Mouse (Mus musculus): ENCODE measurements around the gene Mrpl55. TPM values are rescaled to one million over a fixed set of nuclear protein-coding genes. Genes with fewer than 3 reads are reported as not detected.

Mrpl55 gene
- 90.5 and 91.5 TPM in 2 replicates for polyA plus RNA-seq (2015; fragmentation: Nextera tagmentation; extraction: Ambion mirVana)

GRCm38 (mm10) chr11:59202081-59202995 lies at the start of gene Mrpl55:
Mrpl55 (plus strand) TSS chr11:59202486.
- under 1% methylated on average over 63 of the region's 63 CpGs for WGBS
- Histone ChIP-seq H3K4me2 (replicated peaks) (peak within 1 kb of the TSS; percentile 93), H3K36me3 (peaks cover 53% of the 10 kb centered on the region), H3K9ac (peak within 1 kb of the TSS; percentile 88), H3K27ac (peak within 1 kb of the TSS; percentile 71), H3K4me3 (peak within 1 kb of the TSS; percentile 93), H3K9me3 (no peaks in the 10 kb centered on the region), H3K4me1 (peaks cover 14% of the 10 kb centered on the region), H3K27me3 (no peaks in the 10 kb centered on the region)
- peak; percentile 94 for ATAC-seq (ENCODE audit: low FRiP score, low read depth)

GRCm38 (mm10) chr11:59154220-59154619 lies 48.1 kb upstream of the Mrpl55 start:
- WGBS, result 85% methylated on average over 7 of the region's 7 CpGs
- Histone ChIP-seq H3K27ac (no peak overlapping the region), H3K4me2 (replicated peaks) (no peak overlapping the region), H3K27me3 (no peaks in the 10 kb centered on the region), H3K4me3 (no peak overlapping the region), H3K9me3 (no peaks in the 10 kb centered on the region), H3K36me3 (peaks cover 25% of the 10 kb centered on the region), H3K4me1 (no peaks in the 10 kb centered on the region), H3K9ac (no peak overlapping the region)
- ATAC-seq (ENCODE audit: low FRiP score, low read depth), result peak; percentile 61

DNA sequence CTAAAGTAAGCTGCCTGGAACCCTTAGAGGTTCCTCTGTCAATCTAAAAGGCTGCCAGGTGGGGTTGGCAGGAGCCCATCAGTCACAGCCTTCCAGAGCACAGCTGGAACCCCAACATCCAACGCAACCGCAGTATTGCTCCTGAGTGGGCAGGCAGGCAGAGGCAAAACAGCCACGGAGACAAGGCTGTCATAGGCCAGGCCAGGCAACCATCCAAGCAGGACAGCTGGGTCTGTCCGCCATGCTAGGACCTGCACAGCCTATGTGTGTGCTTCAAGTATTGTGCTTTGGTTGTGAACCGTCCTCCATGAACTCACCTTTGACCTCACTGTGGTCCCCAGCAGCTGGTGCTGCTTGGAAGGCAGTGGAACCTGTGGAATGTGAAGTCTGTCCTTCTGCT lies 46.4 kb upstream of the Mrpl55 start:
- no peaks in the 10 kb centered on the region for H3K4me1 ChIP-seq
- H3K4me2 ChIP-seq (replicated peaks), result no peak overlapping the region
- H3K27ac ChIP-seq, result no peak overlapping the region
- no peaks in the 10 kb centered on the region for H3K27me3 ChIP-seq
- WGBS, result 85% methylated on average over 5 of the region's 5 CpGs
- H3K9me3 ChIP-seq, result no peaks in the 10 kb centered on the region
- ATAC-seq (ENCODE audit: low FRiP score, low read depth), result no peak
- H3K36me3 ChIP-seq, result peaks cover 25% of the 10 kb centered on the region
- no peak overlapping the region for H3K9ac ChIP-seq
- H3K4me3 ChIP-seq, result no peak overlapping the region

DNA sequence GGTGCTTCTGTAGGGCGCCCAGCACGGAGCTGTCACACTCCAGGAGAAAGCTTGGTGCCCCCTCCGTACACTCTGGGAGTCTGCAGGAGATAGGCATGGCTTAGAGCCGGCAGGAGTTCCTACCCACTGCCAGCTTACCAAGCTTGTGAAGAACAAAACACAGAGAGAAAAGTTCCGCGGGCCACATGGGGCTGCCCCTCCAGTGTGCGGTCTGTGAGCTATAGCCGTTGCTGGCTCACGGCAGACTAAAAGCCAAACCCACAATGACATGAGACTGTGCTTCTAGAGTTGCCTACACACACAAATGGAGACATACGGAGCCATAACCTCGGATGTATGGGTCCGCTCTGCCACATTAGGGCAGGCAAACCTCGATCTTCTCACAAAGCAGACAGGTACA lies 43.2 kb upstream of the Mrpl55 start:
- Histone ChIP-seq H3K4me2 (replicated peaks) (no peak overlapping the region), H3K9ac (no peak overlapping the region), H3K4me1 (peaks cover 10% of the 10 kb centered on the region), H3K36me3 (peaks cover 25% of the 10 kb centered on the region), H3K4me3 (no peak overlapping the region), H3K27me3 (no peaks in the 10 kb centered on the region), H3K27ac (no peak overlapping the region), H3K9me3 (no peaks in the 10 kb centered on the region)
- ATAC-seq (ENCODE audit: low FRiP score, low read depth), result no peak
- 94% methylated on average over 13 of the region's 13 CpGs for WGBS

- no peak overlapping the region for H3K27ac ChIP-seq
- peaks cover 25% of the 10 kb centered on the region for H3K36me3 ChIP-seq
- no peak overlapping the region for H3K4me3 ChIP-seq
- H3K4me2 ChIP-seq (replicated peaks), result no peak overlapping the region
- no peaks in the 10 kb centered on the region for H3K27me3 ChIP-seq
- H3K4me1 ChIP-seq, result peaks cover 12% of the 10 kb centered on the region
- no peaks in the 10 kb centered on the region for H3K9me3 ChIP-seq
- WGBS, result 90% methylated on average over 4 of the region's 4 CpGs
- peak overlapping the region; percentile 25; the same call in 1 of the 2 replicates for H3K9ac ChIP-seq
- ATAC-seq (ENCODE audit: low FRiP score, low read depth), result no peak
Observed at GRCm38 (mm10) chr11:59159558-59159957, 42.7 kb upstream of the Mrpl55 start.

DNA sequence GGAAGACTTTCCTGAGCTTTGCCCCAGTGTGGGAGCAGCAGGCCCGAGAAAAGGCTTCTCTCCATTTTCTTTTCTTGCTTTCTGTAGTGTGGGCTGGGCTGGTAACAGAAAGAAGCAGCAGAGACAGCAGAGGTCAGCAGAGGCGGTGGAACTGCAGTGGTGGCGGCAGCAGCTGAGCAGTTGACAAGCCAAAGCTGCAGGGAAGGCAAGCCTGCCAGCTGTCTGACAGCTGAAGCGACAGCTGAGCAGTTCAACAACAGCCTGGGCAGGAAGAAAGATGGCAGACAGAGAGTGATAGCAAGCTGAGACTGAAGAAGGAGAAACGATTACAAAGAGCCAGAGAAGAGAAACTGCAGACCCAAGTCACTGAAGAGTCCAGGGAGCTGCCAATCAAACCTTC lies 40.9 kb upstream of the Mrpl55 start:
- no peak overlapping the region; the same call in 1 of the 2 replicates for H3K9ac ChIP-seq
- no peak overlapping the region for H3K4me2 ChIP-seq (replicated peaks)
- H3K27ac ChIP-seq, result no peak overlapping the region; the same call in 1 of the 2 replicates
- 76% methylated on average over 5 of the region's 5 CpGs for WGBS
- no peak overlapping the region for H3K4me3 ChIP-seq
- H3K9me3 ChIP-seq, result no peaks in the 10 kb centered on the region
- no peak for ATAC-seq (ENCODE audit: low FRiP score, low read depth)
- H3K36me3 ChIP-seq, result peaks cover 17% of the 10 kb centered on the region
- peaks cover 12% of the 10 kb centered on the region for H3K4me1 ChIP-seq
- no peaks in the 10 kb centered on the region for H3K27me3 ChIP-seq

DNA sequence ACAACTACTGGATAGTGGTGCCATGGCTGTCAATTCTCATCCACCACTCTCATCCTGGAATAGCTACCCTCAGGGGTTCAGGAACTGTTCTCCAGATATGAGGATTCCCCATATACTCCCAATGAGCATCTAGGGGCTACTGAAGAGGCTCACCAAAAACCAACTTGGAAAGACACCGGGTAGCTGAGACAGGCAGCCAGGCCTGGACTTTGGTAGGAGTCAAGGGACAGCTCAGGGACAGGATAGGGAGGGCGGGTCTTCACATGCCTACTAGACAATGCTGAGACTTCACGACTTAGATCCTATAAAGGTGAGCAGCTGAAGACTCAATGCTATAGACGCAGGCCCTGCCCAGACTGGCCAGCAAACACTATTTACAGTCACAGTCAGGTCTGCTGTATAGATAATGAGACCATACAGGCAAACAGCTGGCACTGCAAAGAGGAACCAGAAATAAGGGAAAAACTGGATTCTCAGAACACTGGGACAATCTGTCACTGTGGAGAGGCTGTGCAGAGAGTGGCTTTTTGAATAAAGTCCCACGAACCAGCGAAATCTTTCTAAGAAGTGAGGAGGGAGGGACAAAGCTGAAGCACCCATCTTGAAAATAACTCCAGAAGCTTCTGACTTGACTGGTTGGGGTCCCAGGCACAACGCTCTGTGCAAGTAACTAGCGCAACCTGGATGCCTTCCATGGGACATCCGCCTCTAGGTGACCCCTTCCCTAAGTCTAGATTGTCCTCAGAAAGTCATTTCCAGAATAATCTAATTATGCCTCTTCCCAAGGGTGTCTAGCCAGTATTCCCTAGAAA lies 39.6 kb upstream of the Mrpl55 start:
- peaks cover 13% of the 10 kb centered on the region for H3K36me3 ChIP-seq
- peak overlapping the region; percentile 48 for H3K27ac ChIP-seq
- peaks cover 12% of the 10 kb centered on the region for H3K4me1 ChIP-seq
- 61% methylated on average over 9 of the region's 9 CpGs for whole genome bisulfite sequencing
- no peak for ATAC-seq (ENCODE audit: low FRiP score, low read depth)
- H3K4me2 ChIP-seq (replicated peaks), result peak overlapping the region; percentile 73
- H3K9me3 ChIP-seq, result no peaks in the 10 kb centered on the region
- peak overlapping the region; percentile 66 for H3K4me3 ChIP-seq
- peak overlapping the region; percentile 59 for H3K9ac ChIP-seq
- H3K27me3 ChIP-seq, result no peaks in the 10 kb centered on the region

- Histone ChIP-seq H3K27ac (peak within 1 kb of the TSS; percentile 97), H3K4me1 (peaks cover 12% of the 10 kb centered on the region), H3K27me3 (no peaks in the 10 kb centered on the region), H3K9me3 (no peaks in the 10 kb centered on the region), H3K4me3 (peak within 1 kb of the TSS; percentile 66), H3K4me2 (replicated peaks) (peak within 1 kb of the TSS; percentile 73), H3K36me3 (peaks cover 4% of the 10 kb centered on the region), H3K9ac (peak within 1 kb of the TSS; percentile 82)
- WGBS, result 3% methylated on average over 67 of the region's 68 CpGs
- ATAC-seq (ENCODE audit: low FRiP score, low read depth), result peak; percentile 98
Observed at GRCm38 (mm10) chr11:59163255-59164236, 38.7 kb upstream of the Mrpl55 start, which contains the start of gene Iba57. Iba57 (minus strand) TSS chr11:59163739.

- Histone ChIP-seq H3K4me1 (peaks cover 12% of the 10 kb centered on the region), H3K36me3 (no peaks in the 10 kb centered on the region), H3K27me3 (no peaks in the 10 kb centered on the region), H3K4me2 (replicated peaks) (peak overlapping the region; percentile 73), H3K9me3 (no peaks in the 10 kb centered on the region), H3K27ac (no peak overlapping the region), H3K4me3 (peak overlapping the region; percentile 66), H3K9ac (no peak overlapping the region)
- 78% methylated on average over 9 of the region's 9 CpGs for WGBS
- no peak for ATAC-seq (ENCODE audit: low FRiP score, low read depth)
Observed at GRCm38 (mm10) chr11:59164384-59164783, 37.9 kb upstream of the Mrpl55 start.

- Histone ChIP-seq H3K9ac (no peak overlapping the region), H3K36me3 (no peaks in the 10 kb centered on the region), H3K9me3 (no peaks in the 10 kb centered on the region), H3K4me2 (replicated peaks) (no peak overlapping the region), H3K4me3 (no peak overlapping the region), H3K4me1 (peaks cover 12% of the 10 kb centered on the region), H3K27ac (no peak overlapping the region), H3K27me3 (no peaks in the 10 kb centered on the region)
- no peak for ATAC-seq (ENCODE audit: low FRiP score, low read depth)
- WGBS, result 74% methylated on average over 2 of the region's 2 CpGs
Observed at GRCm38 (mm10) chr11:59165616-59166241, 36.6 kb upstream of the Mrpl55 start.

DNA sequence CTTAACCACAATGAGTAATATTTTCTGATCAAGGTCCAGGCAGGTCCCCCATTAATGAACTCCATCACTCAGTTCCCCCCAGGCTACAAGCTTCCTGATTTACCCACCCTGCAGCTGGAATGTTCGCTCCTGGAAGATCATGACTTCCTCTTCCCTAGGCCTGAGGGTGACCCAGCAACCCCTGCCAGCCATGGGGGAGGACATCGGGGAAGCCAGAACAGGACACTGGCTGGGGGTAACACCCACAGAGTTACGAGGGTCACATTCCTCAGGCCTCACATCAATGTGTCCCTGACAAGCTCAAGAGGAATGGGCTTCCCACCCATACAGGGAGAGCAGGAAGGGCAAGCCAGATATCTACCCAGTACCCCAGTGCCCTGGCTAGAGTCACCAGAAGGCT lies 32.5 kb upstream of the Mrpl55 start:
- no peaks in the 10 kb centered on the region for H3K4me1 ChIP-seq
- H3K9me3 ChIP-seq, result no peaks in the 10 kb centered on the region
- WGBS, result 48% methylated on average over 3 of the region's 3 CpGs
- ATAC-seq (ENCODE audit: low FRiP score, low read depth), result no peak
- H3K4me3 ChIP-seq, result no peak overlapping the region
- peaks cover 23% of the 10 kb centered on the region for H3K27me3 ChIP-seq
- no peak overlapping the region for H3K4me2 ChIP-seq (replicated peaks)
- no peaks in the 10 kb centered on the region for H3K36me3 ChIP-seq
- H3K27ac ChIP-seq, result no peak overlapping the region
- 0 out of 2 replicates have a peak overlapping the region, but pooled peaks have one; percentile 8 for H3K9ac ChIP-seq

Measured in limb, embryonic 13.5 days (tissue).